Mouse (Mus musculus): ENCODE data around the gene Gclc.

- no peak for TF ChIP-seq POLR2A (IDR thresholded peaks at IDR 0.05; ENCODE audit: borderline replicate concordance, extremely low read depth, low read depth, low read length)
- no peak for TF ChIP-seq CTCF (IDR thresholded peaks at IDR 0.05; ENCODE audit: insufficient read depth, low read length)
Observed at GRCm38 (mm10) chr9:77781453-77782163, 27.3 kb downstream of the Gclc start.
